Mouse (Mus musculus): ENCODE measurements around the gene Arl3. TPM values are rescaled to one million over a fixed set of nuclear protein-coding genes. Genes with fewer than 3 reads are reported as not detected.

Gene Arl3
- total and polyA plus RNA-seq, 3 experiments, result 24.1 to 46.5 (median 45.3) TPM

- TF ChIP-seq ZMIZ1 (IDR thresholded peaks at IDR 0.05; ENCODE audit: low read depth, low read length) (no peak), TBP (conservative IDR thresholded peaks at IDR 0.05; ENCODE audit: low read depth, low read length) (peak; percentile 39; the same call in 1 of the 2 replicates), CTCF (conservative IDR thresholded peaks at IDR 0.05 in 1 of 2, IDR thresholded peaks at IDR 0.05 in 1 of 2; ENCODE audit: low read depth in 2 of 2, low read length in 2 of 2) (peak in 1 of 2 experiments; percentile 12; a peak in 1 of 4 replicates), MAX (IDR thresholded peaks at IDR 0.05; ENCODE audit: low read length) (peak; percentile 84), SIN3A (IDR thresholded peaks at IDR 0.05; ENCODE audit: low read length) (peak; percentile 91), MYC (IDR thresholded peaks at IDR 0.05; ENCODE audit: low read depth, low read length) (peak; percentile 94)
These were observed 8.9 kb downstream of the Arl3 start (continued) for GRCm38 (mm10) chr19:46564043-46564462.

GRCm38 (mm10) chr19:46563603-46564002 lies 9.4 kb downstream of the Arl3 start:
- peak overlapping the region in 2 of 3 experiments; percentile 13 to 53 for H3K4me3 ChIP-seq (replicated peaks in 1 of 3; ENCODE audit: low read depth in 2 of 3, low read length in 2 of 3, poor library complexity in 1 of 3)
- no peaks in the 10 kb centered on the region for H3K9me3 ChIP-seq (replicated peaks; ENCODE audit: low read length)
- DNase-seq (ENCODE audit: extremely low read depth), result no peak
- no peaks in the 10 kb centered on the region for H3K27me3 ChIP-seq (replicated peaks)
- peak; percentile 35; the same call in 1 of the 2 replicates for TF ChIP-seq NRF1 (IDR thresholded peaks at IDR 0.05; ENCODE audit: low read depth, low read length)
- TF ChIP-seq NELFE (IDR thresholded peaks at IDR 0.05; ENCODE audit: low read depth, low read length), result no peak
- no peak for TF ChIP-seq BHLHE40 (IDR thresholded peaks at IDR 0.05; ENCODE audit: low read depth, low read length)
- no peak for TF ChIP-seq MEF2A (IDR thresholded peaks at IDR 0.05; ENCODE audit: borderline replicate concordance, low read depth, low read length)
- H3K9ac ChIP-seq (ENCODE audit: insufficient read depth, low read depth), result peak overlapping the region; percentile 34; the same call in 1 of the 2 replicates
- H3K36me3 ChIP-seq (replicated peaks in 1 of 2; ENCODE audit: control insufficient read depth in 1 of 2, insufficient read depth in 1 of 2, low read length in 1 of 2), result peaks cover 0 to 6% of the 10 kb centered on the region in 2 experiments
- H3K4me2 ChIP-seq (ENCODE audit: insufficient read depth, low read depth, poor library complexity, severe bottlenecking), result peak overlapping the region; percentile 95
- H3K79me2 ChIP-seq (replicated peaks; ENCODE audit: control insufficient read depth, extremely low read depth, insufficient read depth, poor library complexity, severe bottlenecking), result no peaks in the 10 kb centered on the region
- in situ Hi-C loops (cut with MboI; ENCODE audit: low pct_ligation_motif_present, low pct_unique_long_range_greater_than_20kb, low sequenced_read_pairs) (no loop called here), dilution Hi-C loops (cut with MboI; ENCODE audit: extremely low pct_ligation_motif_present, extremely low pct_unique_long_range_greater_than_20kb, low sequenced_read_pairs) (no loop called here)
- peak overlapping the region; percentile 87 for H3K27ac ChIP-seq (ENCODE audit: insufficient read depth, low read depth)
- peaks cover 8 to 31% of the 10 kb centered on the region in 2 experiments for H3K4me1 ChIP-seq (ENCODE audit: control insufficient read depth in 1 of 2, insufficient read depth in 2 of 2)

- Histone ChIP-seq H3K4me2 (ENCODE audit: insufficient read depth, low read depth, poor library complexity, severe bottlenecking) (peak overlapping the region; percentile 95), H3K36me3 (replicated peaks in 1 of 2; ENCODE audit: control insufficient read depth in 1 of 2, insufficient read depth in 1 of 2, low read length in 1 of 2) (peaks cover 0 to 9% of the 10 kb centered on the region in 2 experiments), H3K4me3 (replicated peaks in 1 of 3; ENCODE audit: low read depth in 2 of 3, low read length in 2 of 3, poor library complexity in 1 of 3) (peak overlapping the region in 2 of 3 experiments; percentile 15 to 34), H3K27ac (ENCODE audit: insufficient read depth, low read depth) (peak overlapping the region; percentile 60; the same call in 1 of the 2 replicates), H3K9me3 (replicated peaks; ENCODE audit: low read length) (no peaks in the 10 kb centered on the region), H3K79me2 (replicated peaks; ENCODE audit: control insufficient read depth, extremely low read depth, insufficient read depth, poor library complexity, severe bottlenecking) (no peaks in the 10 kb centered on the region), H3K27me3 (replicated peaks) (no peaks in the 10 kb centered on the region), H3K4me1 (ENCODE audit: control insufficient read depth in 1 of 2, insufficient read depth in 2 of 2) (peaks cover 8 to 31% of the 10 kb centered on the region in 2 experiments), H3K9ac (ENCODE audit: insufficient read depth, low read depth) (peak overlapping the region; percentile 34; the same call in 1 of the 2 replicates)
- dilution Hi-C loops (cut with MboI; ENCODE audit: extremely low pct_ligation_motif_present, extremely low pct_unique_long_range_greater_than_20kb, low sequenced_read_pairs) (no loop called here), in situ Hi-C loops (cut with MboI; ENCODE audit: low pct_ligation_motif_present, low pct_unique_long_range_greater_than_20kb, low sequenced_read_pairs) (no loop called here)
- TF ChIP-seq MXI1 (IDR thresholded peaks at IDR 0.05; ENCODE audit: low read depth, low read length) (no peak), JUND (conservative IDR thresholded peaks at IDR 0.05; ENCODE audit: low read depth, low read length) (peak; percentile 57), MAFK (IDR thresholded peaks at IDR 0.05; ENCODE audit: insufficient replicate concordance, low read length) (no peak), CHD1 (IDR thresholded peaks at IDR 0.05; ENCODE audit: low read depth, low read length) (no peak), JUN (IDR thresholded peaks at IDR 0.05; ENCODE audit: insufficient read depth, low read depth, low read length) (peak; percentile 88), CTCF (conservative IDR thresholded peaks at IDR 0.05 in 1 of 2, IDR thresholded peaks at IDR 0.05 in 1 of 2; ENCODE audit: low read depth in 2 of 2, low read length in 2 of 2) (no peak), MEF2A (IDR thresholded peaks at IDR 0.05; ENCODE audit: borderline replicate concordance, low read depth, low read length) (peak; percentile 96), POLR2A (IDR thresholded peaks at IDR 0.05; ENCODE audit: low read depth, low read length) (no peak), SIN3A (IDR thresholded peaks at IDR 0.05; ENCODE audit: low read length) (peak; percentile 48; the same call in 1 of the 2 replicates), E2F4 (IDR thresholded peaks at IDR 0.05; ENCODE audit: insufficient replicate concordance, low read depth, low read length) (no peak), SMC3 (IDR thresholded peaks at IDR 0.05; ENCODE audit: low read depth, low read length) (no peak), TBP (conservative IDR thresholded peaks at IDR 0.05; ENCODE audit: low read depth, low read length) (no peak), PAX5 (IDR thresholded peaks at IDR 0.05; ENCODE audit: low read length) (no peak), TCF12 (IDR thresholded peaks at IDR 0.05; ENCODE audit: low read depth, low read length) (no peak)
- peak; percentile 37 for DNase-seq (ENCODE audit: extremely low read depth)
These were observed 10.2 kb downstream of the Arl3 start for GRCm38 (mm10) chr19:46562581-46563515.

Measured in CH12.LX (cell line).